Mouse (Mus musculus) MEL (cell line): Measurements from ENCODE around the gene Rps15a.

Source experiments
- CTCF ChIP-seq, 3 experiments: IDR thresholded peaks in 2 of 3; conservative IDR thresholded peaks in 1 of 3; 2 replicates each; pipeline ENCODE4 v1.5.1; 2011 to 2012; ENCODE audit warnings: low read length in 3 of 3, low read depth in 2 of 3, mild to moderate bottlenecking in 2 of 3, improper control_type of control experiment in 1 of 3, inconsistent platforms in 1 of 3, mixed read lengths in 1 of 3, moderate library complexity in 1 of 3; ENCODE audit not compliant: control insufficient read depth in 1 of 3, insufficient read depth in 1 of 3, poor library complexity in 1 of 3, severe bottlenecking in 1 of 3
- EP300 ChIP-seq, 2 experiments: IDR thresholded peaks; 2 replicates each; pipeline ENCODE4 v1.6.1; 2011; ENCODE audit warnings: improper control_type of control experiment in 2 of 2, low read length in 2 of 2, low read depth in 1 of 2, mild to moderate bottlenecking in 1 of 2
- GATA1 ChIP-seq: IDR thresholded peaks from 2 replicates; pipeline ENCODE4 v1.6.1; 2011; ENCODE audit warnings: low read depth, low read length, improper control_type of control experiment
- MAZ ChIP-seq: IDR thresholded peaks from 2 replicates; pipeline ENCODE4 v1.6.1; 2012; ENCODE audit warnings: low read depth, mild to moderate bottlenecking, inconsistent platforms, low read length, improper control_type of control experiment
- MYC ChIP-seq: IDR thresholded peaks from 2 replicates; pipeline ENCODE4 v1.6.1; 2011; ENCODE audit warnings: low read depth, mild to moderate bottlenecking, low read length, improper control_type of control experiment, moderate library complexity
- SIN3A ChIP-seq: IDR thresholded peaks from 2 replicates; pipeline ENCODE4 v1.6.1; 2012; ENCODE audit warnings: low read length, improper control_type of control experiment, inconsistent platforms
- UBTF ChIP-seq: IDR thresholded peaks from 2 replicates; pipeline ENCODE4 v1.6.1; 2012; ENCODE audit warnings: low read depth, mild to moderate bottlenecking, inconsistent platforms, low read length, improper control_type of control experiment, moderate library complexity, borderline replicate concordance; ENCODE audit not compliant: insufficient read depth

- TF ChIP-seq MAZ (no peak), SIN3A (no peak), MYC (no peak), GATA1 (no peak), EP300 (IDR thresholded peaks at IDR 0.05; ENCODE audit: low read depth in 1 of 2, low read length in 2 of 2) (no peak), UBTF (no peak), CTCF (IDR thresholded peaks at IDR 0.05 in 2 of 3, conservative IDR thresholded peaks at IDR 0.05 in 1 of 3; ENCODE audit: control insufficient read depth in 1 of 3, insufficient read depth in 1 of 3, low read depth in 2 of 3, low read length in 3 of 3, poor library complexity in 1 of 3, severe bottlenecking in 1 of 3) (no peak)
Measured at GRCm38 (mm10) chr7:118117539-118118210, 1.7 kb upstream of the Rps15a start.
